Mouse (Mus musculus): ENCODE results near the gene 3110040M04Rik.
"Not testable (repeated sequence)": the region's sequence is repeated elsewhere in the genome, so short reads cannot be mapped to it uniquely, and the experiment has no call there.

The 3110040M04Rik gene

GRCm38 (mm10) chr1:151203818-151204217, at the start of gene 3110040M04Rik:
Gene 3110040M04Rik, plus strand, starts transcription at chr1:151204121.
- DNase-seq = not testable (repeated sequence)

GRCm38 (mm10) chr1:151154131-151154530, 49.8 kb upstream of the 3110040M04Rik start:
- not testable (repeated sequence) for DNase-seq

- DNase-seq = no peak
Measured at GRCm38 (mm10) chr1:151156129-151156528, 47.8 kb upstream of the 3110040M04Rik start.

- no peak for DNase-seq
Measured at GRCm38 (mm10) chr1:151156777-151157632, 46.9 kb upstream of the 3110040M04Rik start.

GRCm38 (mm10) chr1:151157963-151158856, 45.7 kb upstream of the 3110040M04Rik start:
- no peak for DNase-seq

- no peak for DNase-seq
Measured at GRCm38 (mm10) chr1:151158857-151159510, 44.9 kb upstream of the 3110040M04Rik start.

GRCm38 (mm10) chr1:151166031-151166430, 37.9 kb upstream of the 3110040M04Rik start:
- DNase-seq = no peak

GRCm38 (mm10) chr1:151167297-151168047, 36.4 kb upstream of the 3110040M04Rik start:
- DNase-seq = peak; percentile 28

GRCm38 (mm10) chr1:151168637-151169036, 35.3 kb upstream of the 3110040M04Rik start:
- DNase-seq = no peak

- DNase-seq = no peak
Measured at GRCm38 (mm10) chr1:151171572-151172461, 32.1 kb upstream of the 3110040M04Rik start.

- peak; percentile 23 for DNase-seq
Measured at GRCm38 (mm10) chr1:151177030-151177936, 26.6 kb upstream of the 3110040M04Rik start.

GRCm38 (mm10) chr1:151177937-151178271, 26.0 kb upstream of the 3110040M04Rik start:
- peak; percentile 20 for DNase-seq

GRCm38 (mm10) chr1:151178505-151179083, 25.3 kb upstream of the 3110040M04Rik start:
- no peak for DNase-seq

GRCm38 (mm10) chr1:151180167-151180566, 23.8 kb upstream of the 3110040M04Rik start:
- DNase-seq = no peak

- DNase-seq = not testable (repeated sequence)
Measured at GRCm38 (mm10) chr1:151182266-151182665, 21.7 kb upstream of the 3110040M04Rik start, which contains the start of gene Gm47985. Gene Gm47985, plus strand, starts transcription at chr1:151182537.

- DNase-seq = not testable (repeated sequence)
Measured at GRCm38 (mm10) chr1:151186186-151186585, 17.7 kb upstream of the 3110040M04Rik start.

GRCm38 (mm10) chr1:151186879-151187424, 17.0 kb upstream of the 3110040M04Rik start:
- DNase-seq = not testable (repeated sequence)

- DNase-seq = no peak
Measured at GRCm38 (mm10) chr1:151188469-151188868, 15.5 kb upstream of the 3110040M04Rik start.

GRCm38 (mm10) chr1:151192075-151192474, 11.8 kb upstream of the 3110040M04Rik start, which contains the start of gene Gm8947:
Gene Gm8947, plus strand, starts transcription at chr1:151192376.
- DNase-seq = not testable (repeated sequence)
